Mouse (Mus musculus) cortical plate, adult 2 months (tissue): ENCODE measurements at regions not wholly inside any gene's neighbourhood (a gene's known extent, or its start where the extent isn't known, plus 50 kb on each side); places are given as distances from the start of the nearest gene placed in this dataset.

Experiments
- CTCF ChIP-seq: fragments of 200-500 bp; IDR thresholded peaks from 2 replicates; pipeline ENCODE4 v1.5.1; 2011; ENCODE audit warnings: mild to moderate bottlenecking, control low read depth, low read length; ENCODE audit not compliant: insufficient read depth; ENCODE audit errors: extremely low read depth
- POLR2A ChIP-seq: fragments of 200-500 bp; IDR thresholded peaks from 2 replicates; pipeline ENCODE4 v1.6.1; 2011; ENCODE audit warnings: mild to moderate bottlenecking, low read length, control low read depth; ENCODE audit not compliant: insufficient read depth; ENCODE audit errors: extremely low read depth

DNA sequence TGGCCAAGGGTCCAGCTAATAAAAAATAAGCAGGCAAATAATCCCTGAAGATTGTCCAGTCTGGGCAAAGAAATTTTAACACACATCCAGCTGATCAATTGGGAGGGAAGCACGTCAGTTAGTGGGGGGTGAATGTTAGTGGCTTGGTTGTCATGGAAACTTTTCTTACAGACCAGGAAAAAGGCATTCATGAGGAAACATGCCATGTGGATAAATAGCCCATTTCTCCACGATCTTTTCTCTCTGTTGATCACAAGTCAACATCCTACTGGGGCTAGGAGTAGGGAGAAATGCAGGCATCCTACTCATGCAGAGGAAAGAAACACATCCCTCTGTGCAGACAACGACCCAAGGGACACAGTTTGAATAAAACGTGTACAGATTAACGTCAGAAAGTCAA lies 243.8 kb upstream of the Got2 start:
- TF ChIP-seq CTCF, result no peak
- TF ChIP-seq POLR2A, result no peak
